Mouse (Mus musculus) embryonic facial prominence, embryonic 12.5 days (tissue): Measurements from ENCODE around the gene Mreg. TPM values are rescaled to one million over a fixed set of nuclear protein-coding genes. Genes with fewer than 3 reads are reported as not detected.

Experiments used
- polyA plus RNA-seq: library from polyadenylated mRNA; unstranded; fragments of >200 nt; fragmentation: Nextera tagmentation; extraction: Ambion mirVana; gene quantifications from 2 replicates; pipeline ENCODE4 v1.2.1, GENCODE M21; 2016

Mreg gene
- polyA plus RNA-seq, 1 experiment from 2014 or later, result 13.3 TPM

Other genes with a start within 250 kb of the Mreg start
- 27.3 and 29.1 TPM in 2 replicates for gene Pecr, start 72.0 kb upstream of the Mreg start, polyA plus RNA-seq
- gene Tmem169, start 72.1 kb upstream of the Mreg start, polyA plus RNA-seq, result 7.9 and 8.4 TPM in 2 replicates
- gene Xrcc5, start 95.1 kb upstream of the Mreg start, polyA plus RNA-seq, result 55.4 and 60.2 TPM in 2 replicates